Mouse (Mus musculus) cerebellum, adult 2 months (tissue): Measurements from ENCODE around the gene Nbl1.

Experiments used
- CTCF ChIP-seq: fragments of 200-500 bp; IDR thresholded peaks from 2 replicates; pipeline ENCODE4 v1.5.1; 2011; ENCODE audit warnings: low read depth, mild to moderate bottlenecking, control low read depth, low read length, moderate library complexity, borderline replicate concordance; ENCODE audit not compliant: insufficient read depth
- POLR2A ChIP-seq: fragments of 200-500 bp; IDR thresholded peaks from 2 replicates; pipeline ENCODE4 v1.6.1; 2011; ENCODE audit warnings: low read length, control low read depth, borderline replicate concordance; ENCODE audit not compliant: insufficient read depth

DNA sequence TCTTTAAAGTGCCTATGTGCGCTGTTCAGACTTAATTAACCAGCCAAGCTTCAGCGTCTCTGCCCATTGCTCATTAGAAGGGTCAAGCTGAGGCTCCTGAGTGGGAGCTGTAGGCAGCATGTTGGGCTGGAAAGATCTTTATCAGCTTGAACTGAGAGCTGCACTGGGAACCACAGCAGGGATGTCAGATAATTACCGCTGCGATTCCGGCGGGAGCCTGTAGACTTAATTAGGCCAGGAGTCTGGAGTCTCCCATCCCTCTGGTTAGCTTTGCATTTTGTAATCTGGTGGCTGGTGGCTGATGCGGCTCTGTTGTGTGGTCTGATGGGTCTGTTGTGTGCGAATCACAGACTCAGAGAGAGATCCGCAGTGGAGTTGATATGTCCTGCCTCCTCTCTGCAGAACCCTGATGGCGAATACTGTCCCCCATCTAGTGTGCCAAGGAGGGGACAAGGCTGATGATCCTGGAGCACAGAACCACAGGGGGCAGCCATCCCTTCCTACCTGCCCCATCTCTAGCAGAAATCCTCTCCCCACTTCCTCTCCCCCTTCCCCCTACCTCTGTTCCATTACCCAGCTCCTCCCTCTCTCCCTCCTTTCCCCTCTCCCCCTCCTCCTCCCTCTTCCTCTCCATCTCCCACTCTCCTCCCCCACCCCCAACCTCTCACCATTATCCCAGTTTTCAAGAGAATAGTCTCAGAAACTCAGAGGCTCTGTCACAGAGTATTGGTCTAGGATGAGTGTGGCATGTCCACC is 52.5 kb downstream of the Nbl1 start:
- TF ChIP-seq CTCF (no peak), POLR2A (no peak)
